Mouse (Mus musculus): ENCODE measurements around the gene Stab1.

GRCm38 (mm10) chr14:31205562-31206467, 37.4 kb upstream of the Stab1 start:
- no peak for TF ChIP-seq CTCF (IDR thresholded peaks at IDR 0.05; ENCODE audit: low read depth, low read length)
- no peak for TF ChIP-seq POLR2A (IDR thresholded peaks at IDR 0.05; ENCODE audit: insufficient read depth, low read length)
